Comparison of ENCODE assay signal across 16 mouse cellular contexts in genomic region chr6:35897990-35898389, GRCm38 (mm10).
"Had no signal": no experiment of that assay in that cellular context is flagged by ENCODE, and none has a peak within 500 bp of the region (broad histone marks: within the 10 kb centered on the region; RNA-seq: fewer than 3 reads in every experiment).

No protein-coding gene starts in this region.

- H3K27ac ChIP-seq: left cerebral cortex, adult 2 months; limb, embryonic 10.5 days; liver, embryonic 15.5 days; midbrain, embryonic 10.5 days; neural tube, embryonic 15.5 days had no signal

- H3K27me3 ChIP-seq: liver, embryonic 15.5 days; neural tube, embryonic 15.5 days had no signal

- H3K36me3 ChIP-seq: limb, embryonic 10.5 days; liver, embryonic 15.5 days; midbrain, embryonic 10.5 days; neural tube, embryonic 15.5 days had no signal

- H3K4me3 ChIP-seq: left cerebral cortex, adult 2 months; limb, embryonic 10.5 days; liver, embryonic 15.5 days; midbrain, embryonic 10.5 days; myocyte; neural tube, embryonic 15.5 days had no signal

- DNase-seq: kidney, adult 8-10 months; kidney, postnatal 25 days; lung, adult 2 months; lung, postnatal 36 days; midbrain, embryonic 14.5 days; right cerebral cortex, postnatal 4 days; spleen, adult 18-20 months; thymus, adult 18-20 months; thymus, postnatal 25 days had no signal

- H3K9me3 ChIP-seq: limb, embryonic 10.5 days; liver, embryonic 15.5 days; midbrain, embryonic 10.5 days; neural tube, embryonic 15.5 days had no signal

- H3K9ac ChIP-seq: liver, embryonic 15.5 days; neural tube, embryonic 15.5 days had no signal

- H3K4me1 ChIP-seq: limb, embryonic 10.5 days; liver, embryonic 15.5 days; midbrain, embryonic 10.5 days; neural tube, embryonic 15.5 days had no signal

- H3K4me2 ChIP-seq: liver, embryonic 11.5 days; liver, embryonic 15.5 days; neural tube, embryonic 15.5 days had no signal
